Mouse (Mus musculus) spleen, embryonic (tissue): ENCODE results near the gene Gpc6.

Experiments used
- CTCF ChIA-PET: fragments of 350-600 bp; sonication (Branson Sonifier 250); formaldehyde crosslinking; loops from one replicate; lab custom pipeline; 2022; lab: Charles Lee

Gene Gpc6

GRCm38 (mm10) chr14:116924876-116925601 lies at the start of gene Gpc6:
Gene Gpc6 (plus strand): TSS chr14:116925315.
- CTCF ChIA-PET: no interaction called here

GRCm38 (mm10) chr14:116882480-116883044 lies 42.6 kb upstream of the Gpc6 start:
- CTCF ChIA-PET: no interaction called here

GRCm38 (mm10) chr14:116894316-116894715 lies 30.8 kb upstream of the Gpc6 start:
- CTCF ChIA-PET: no interaction called here

GRCm38 (mm10) chr14:116897971-116898370 lies 27.1 kb upstream of the Gpc6 start:
- CTCF ChIA-PET: no interaction called here

GRCm38 (mm10) chr14:116911768-116912167 lies 13.3 kb upstream of the Gpc6 start:
- CTCF ChIA-PET: no interaction called here

GRCm38 (mm10) chr14:116916874-116917273 lies 8.2 kb upstream of the Gpc6 start:
- CTCF ChIA-PET: no interaction called here

- CTCF ChIA-PET: no interaction called here
Measured at GRCm38 (mm10) chr14:116924266-116924665, 849 bp upstream of the Gpc6 start.

- CTCF ChIA-PET: no interaction called here
Measured at GRCm38 (mm10) chr14:116925691-116926403, 732 bp downstream of the Gpc6 start.

GRCm38 (mm10) chr14:116926404-116927171 lies 1.5 kb downstream of the Gpc6 start:
- CTCF ChIA-PET: no interaction called here

GRCm38 (mm10) chr14:116927341-116928315 lies 2.5 kb downstream of the Gpc6 start:
- CTCF ChIA-PET: no interaction called here

- CTCF ChIA-PET: no interaction called here
Measured at GRCm38 (mm10) chr14:116928395-116928794, 3.3 kb downstream of the Gpc6 start.

- CTCF ChIA-PET: no interaction called here
Measured at GRCm38 (mm10) chr14:116928796-116929529, 3.8 kb downstream of the Gpc6 start.

- CTCF ChIA-PET: no interaction called here
Measured at GRCm38 (mm10) chr14:116933825-116934224, 8.7 kb downstream of the Gpc6 start.

GRCm38 (mm10) chr14:116937910-116938560 lies 12.9 kb downstream of the Gpc6 start:
- CTCF ChIA-PET: no interaction called here

GRCm38 (mm10) chr14:116938735-116939134 lies 13.6 kb downstream of the Gpc6 start:
- CTCF ChIA-PET: no interaction called here

- CTCF ChIA-PET: no interaction called here
Measured at GRCm38 (mm10) chr14:116939561-116939960, 14.4 kb downstream of the Gpc6 start.

- CTCF ChIA-PET: no interaction called here
Measured at GRCm38 (mm10) chr14:116941772-116942171, 16.7 kb downstream of the Gpc6 start.

- CTCF ChIA-PET: no interaction called here
Measured at GRCm38 (mm10) chr14:116943751-116944150, 18.6 kb downstream of the Gpc6 start.

- CTCF ChIA-PET: no interaction called here
Measured at GRCm38 (mm10) chr14:116945975-116946374, 20.9 kb downstream of the Gpc6 start.

GRCm38 (mm10) chr14:116947461-116947860 lies 22.3 kb downstream of the Gpc6 start:
- CTCF ChIA-PET: no interaction called here
